Mouse (Mus musculus) spleen, adult 2 months (tissue): ENCODE results near the gene Pax5. TPM values are rescaled to one million over a fixed set of nuclear protein-coding genes. Genes with fewer than 3 reads are reported as not detected.

Source experiments
- DNase-seq, 2 experiments: peaks; one replicate each; pipeline versions ENCODE4 v3.0.0 to v3.0.0-alpha.2; 2012 to 2021; ENCODE audit warnings: low spot score in 2 of 2, low read depth in 1 of 2
- H3K27ac ChIP-seq: fragments of 200-500 bp; 2 replicates; pipeline ENCODE4 v1.5.1; 2012; ENCODE audit warnings: low read length, inconsistent platforms; ENCODE audit not compliant: insufficient read depth
- H3K27me3 ChIP-seq: fragments of 200-500 bp; 2 replicates; pipeline ENCODE4 v1.6.1; 2012; ENCODE audit warnings: mild to moderate bottlenecking, moderate library complexity, low read length, inconsistent platforms; ENCODE audit not compliant: control insufficient read depth, insufficient read depth
- H3K36me3 ChIP-seq: fragments of 200-500 bp; 2 replicates; pipeline ENCODE4 v1.6.1; 2012; ENCODE audit warnings: mild to moderate bottlenecking, low read length, inconsistent platforms; ENCODE audit not compliant: control insufficient read depth, insufficient read depth
- H3K4me1 ChIP-seq: fragments of 200-500 bp; 2 replicates; pipeline ENCODE4 v1.6.1; 2011; ENCODE audit warnings: inconsistent platforms; ENCODE audit not compliant: control insufficient read depth, insufficient read depth, insufficient read length
- H3K4me3 ChIP-seq: fragments of 200-500 bp; 2 replicates; pipeline ENCODE4 v1.5.1; 2011; ENCODE audit warnings: mild to moderate bottlenecking, inconsistent platforms; ENCODE audit not compliant: insufficient read depth, insufficient read length; ENCODE audit errors: extremely low read depth
- CTCF ChIP-seq: fragments of 200-500 bp; IDR thresholded peaks from 2 replicates; pipeline ENCODE4 v1.5.1; 2011; ENCODE audit warnings: mild to moderate bottlenecking, inconsistent platforms; ENCODE audit not compliant: insufficient read depth, insufficient read length, insufficient replicate concordance; ENCODE audit errors: extremely low read depth
- POLR2A ChIP-seq: fragments of 200-500 bp; IDR thresholded peaks from 2 replicates; pipeline ENCODE4 v1.6.1; 2011; ENCODE audit warnings: low read depth, low read length, inconsistent platforms
- WGBS: fragments of 180-500 bp; shearing (Covaris S2); methylation state at CpG from one replicate; pipeline ENCODE4 v1.1.7; 2018; 5-methylcytosine and 5-hydroxymethylcytosine counted together
- polyA plus RNA-seq: library from polyadenylated mRNA; depleted of rRNA; stranded (reverse); fragments of >200 nt; gene quantifications from 2 replicates; pipeline ENCODE4 v1.2.3, GENCODE M21; 2012

The Pax5 gene
- polyA plus RNA-seq, 1 experiment: 131 TPM

DNA sequence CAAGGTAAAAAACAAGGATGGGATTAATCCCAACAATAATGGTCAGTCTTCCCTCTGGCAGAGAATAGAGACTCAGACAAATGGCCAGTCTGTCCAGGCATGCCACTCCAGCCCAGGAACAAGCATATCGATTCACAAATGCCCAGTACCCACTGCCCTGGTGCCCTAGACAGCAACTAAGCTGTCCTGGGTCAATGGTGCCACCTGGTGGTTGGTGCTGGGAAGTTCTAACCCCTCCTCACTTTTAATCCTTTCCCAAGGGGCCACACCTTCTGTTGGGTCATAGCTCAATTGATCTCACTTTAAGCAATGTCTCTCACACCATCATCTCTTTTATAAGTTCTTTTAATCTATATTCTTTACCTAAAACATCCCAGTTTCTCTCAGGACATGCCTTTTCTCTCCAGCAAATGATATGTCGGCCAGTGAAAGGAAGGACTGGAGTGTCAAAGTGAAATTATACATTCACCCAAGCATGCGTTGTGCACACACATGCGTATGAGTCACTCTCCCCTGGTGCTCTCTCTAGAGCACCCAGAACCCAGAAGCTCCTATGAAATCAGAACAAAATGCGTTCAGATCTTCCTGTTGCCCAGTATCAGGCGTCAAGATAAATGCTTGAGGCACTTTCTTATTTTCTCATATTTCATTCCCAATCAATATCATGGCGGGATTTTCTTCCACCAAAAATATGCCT lies 40.7 kb downstream of the Pax5 start:
- DNase-seq: peak in 1 of 2 experiments; percentile 70
- H3K36me3 ChIP-seq: peaks cover 13% of the 10 kb centered on the region
- H3K27ac ChIP-seq: peak overlapping the region; percentile 80
- H3K27me3 ChIP-seq: no peaks in the 10 kb centered on the region
- H3K4me3 ChIP-seq: no peak overlapping the region
- 69% methylated on average over 7 of the region's 7 CpGs for WGBS
- TF ChIP-seq POLR2A: no peak
- TF ChIP-seq CTCF: peak; percentile 52; the same call in 1 of the 2 replicates
- peaks cover 50% of the 10 kb centered on the region for H3K4me1 ChIP-seq

DNA sequence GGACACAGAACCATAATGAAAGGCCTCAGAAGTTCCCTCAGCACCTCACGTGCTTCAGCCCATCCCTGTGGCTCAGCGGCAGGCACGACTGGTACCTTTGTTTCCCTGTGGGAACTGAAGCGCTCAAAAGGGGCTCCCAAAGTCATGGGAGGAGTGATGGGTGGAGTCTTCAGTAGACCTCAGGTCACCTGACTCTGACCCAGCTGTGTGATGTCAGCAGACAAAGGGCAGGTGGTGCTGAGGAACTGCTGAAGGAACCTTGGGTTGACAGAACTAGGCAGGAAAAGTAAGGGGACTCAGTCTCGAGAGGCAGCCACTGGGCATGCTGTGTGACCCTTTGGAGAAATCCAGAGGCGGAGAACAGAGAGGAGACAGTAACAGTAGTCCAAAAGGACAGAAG lies 41.7 kb downstream of the Pax5 start:
- Histone ChIP-seq H3K27ac (peak overlapping the region; percentile 93), H3K4me3 (no peak overlapping the region), H3K36me3 (peaks cover 17% of the 10 kb centered on the region), H3K27me3 (no peaks in the 10 kb centered on the region), H3K4me1 (peaks cover 43% of the 10 kb centered on the region)
- DNase-seq: no peak
- TF ChIP-seq CTCF (no peak), POLR2A (no peak)
- WGBS: 75% methylated on average over 6 of the region's 6 CpGs

DNA sequence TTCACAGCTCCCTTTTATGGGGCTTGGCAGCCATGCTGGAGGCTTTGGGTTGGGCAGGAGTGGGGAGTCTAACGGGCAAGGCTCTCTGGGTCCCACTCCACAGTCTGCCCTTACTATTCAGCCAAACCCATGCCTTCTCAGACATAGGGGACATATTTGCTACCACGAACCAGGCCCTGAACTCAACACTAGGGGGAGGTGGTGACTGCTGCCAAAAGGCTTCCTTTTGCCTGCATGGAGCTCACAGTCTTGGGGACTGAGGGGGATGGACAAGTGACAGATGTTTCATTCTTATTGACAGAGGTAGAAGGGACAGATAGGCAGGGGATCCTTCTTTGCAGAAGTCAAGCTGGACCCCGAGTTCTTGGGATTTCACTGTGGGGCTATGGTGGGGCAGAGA lies 42.1 kb downstream of the Pax5 start:
- no peaks in the 10 kb centered on the region for H3K27me3 ChIP-seq
- peaks cover 41% of the 10 kb centered on the region for H3K4me1 ChIP-seq
- 71% methylated on average over 3 of the region's 3 CpGs for whole genome bisulfite sequencing
- TF ChIP-seq CTCF (no peak), POLR2A (no peak)
- peaks cover 20% of the 10 kb centered on the region for H3K36me3 ChIP-seq
- no peak overlapping the region for H3K4me3 ChIP-seq
- DNase-seq: no peak
- peak overlapping the region; percentile 93 for H3K27ac ChIP-seq

DNA sequence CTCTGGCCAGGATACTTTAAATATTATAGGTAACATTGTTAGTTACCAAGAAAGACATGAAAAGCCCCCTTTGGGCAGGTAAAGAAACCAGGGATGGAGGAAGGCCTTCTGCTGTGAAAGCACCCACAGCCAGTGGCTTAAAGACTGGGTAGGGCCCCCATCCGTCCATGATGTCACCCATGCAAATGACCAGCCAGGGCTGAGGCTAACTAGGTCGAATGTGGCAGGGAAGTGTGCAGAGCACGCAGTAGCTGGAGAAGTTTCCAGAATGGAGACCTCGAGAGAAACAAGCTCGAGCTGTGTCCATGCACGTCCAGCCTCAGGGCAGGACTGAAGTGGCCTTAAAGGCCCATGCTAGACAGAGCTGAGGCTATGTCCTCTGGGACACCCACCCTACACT lies 42.9 kb downstream of the Pax5 start:
- TF ChIP-seq POLR2A (no peak), CTCF (no peak)
- no peaks in the 10 kb centered on the region for H3K27me3 ChIP-seq
- 55% methylated on average over 6 of the region's 6 CpGs for WGBS

DNA sequence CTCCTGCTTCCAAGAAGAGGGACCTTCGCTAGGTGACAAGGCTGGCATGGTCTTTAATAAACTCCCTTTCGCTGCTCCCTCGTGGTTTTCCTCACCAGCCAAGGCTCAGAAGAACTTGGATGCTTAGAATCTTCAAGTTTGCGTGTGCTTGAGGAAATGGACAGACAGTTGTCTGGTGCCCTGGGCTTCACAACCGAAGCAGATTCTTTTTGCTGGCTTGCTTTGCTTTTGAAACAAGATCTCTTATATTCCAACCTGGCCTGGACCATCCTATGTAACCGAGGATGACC lies 45.6 kb downstream of the Pax5 start:
- TF ChIP-seq CTCF (no peak), POLR2A (no peak)
- 47% methylated on average over 6 of the region's 6 CpGs for WGBS
- Histone ChIP-seq H3K27ac (no peak overlapping the region), H3K27me3 (no peaks in the 10 kb centered on the region), H3K4me3 (no peak overlapping the region), H3K4me1 (peaks cover 21% of the 10 kb centered on the region), H3K36me3 (peaks cover 21% of the 10 kb centered on the region)
- no peak for DNase-seq

More for the DNA sequence above, 42.9 kb downstream of the Pax5 start:
- Histone ChIP-seq H3K4me3 (no peak overlapping the region), H3K36me3 (peaks cover 22% of the 10 kb centered on the region), H3K27ac (peak overlapping the region; percentile 93), H3K4me1 (peaks cover 36% of the 10 kb centered on the region)
- DNase-seq: peak; percentile 73

DNA sequence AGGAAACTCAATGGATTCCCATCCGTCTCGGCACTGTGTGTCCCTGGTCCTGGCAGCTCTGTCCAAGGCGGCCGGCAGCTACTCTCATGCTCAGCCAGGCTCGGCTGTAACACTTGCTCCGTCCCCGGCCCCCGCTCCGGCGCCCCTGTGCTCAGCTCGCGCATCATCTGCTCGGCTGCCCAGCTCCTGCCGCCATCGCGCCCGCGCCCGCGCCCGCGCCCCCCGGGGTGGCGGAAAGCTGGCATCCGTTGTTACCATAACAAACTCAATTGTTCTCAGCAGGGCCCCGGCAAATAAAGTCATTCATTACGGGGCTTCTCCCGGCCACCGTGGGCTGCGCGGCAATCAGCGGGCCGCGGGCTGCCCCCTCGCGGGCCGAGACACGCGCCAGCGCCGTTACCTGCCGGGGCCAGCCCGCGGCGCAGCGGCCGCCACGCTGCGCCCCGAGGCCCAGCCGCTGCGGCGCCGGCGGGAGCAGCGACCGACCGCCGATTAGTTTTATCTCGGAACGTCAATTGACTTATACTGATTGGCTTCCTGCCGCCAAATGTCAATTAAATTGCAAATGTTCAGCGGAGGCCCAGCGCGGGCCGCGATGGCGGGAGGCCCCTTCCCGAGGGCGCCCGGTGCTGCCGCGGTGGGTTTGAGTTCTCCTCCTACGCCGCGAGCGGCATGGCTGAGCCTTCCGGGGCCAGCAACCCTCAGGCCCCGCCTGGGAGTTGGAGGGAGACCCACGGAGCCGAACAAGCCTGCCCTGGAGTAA lies 46.1 kb downstream of the Pax5 start:
- H3K27ac ChIP-seq: no peak overlapping the region
- H3K4me3 ChIP-seq: no peak overlapping the region
- 21% methylated on average over 81 of the region's 81 CpGs for WGBS
- peaks cover 21% of the 10 kb centered on the region for H3K4me1 ChIP-seq
- TF ChIP-seq POLR2A (no peak), CTCF (no peak)
- no peak for DNase-seq
- H3K36me3 ChIP-seq: peaks cover 24% of the 10 kb centered on the region
- no peaks in the 10 kb centered on the region for H3K27me3 ChIP-seq

DNA sequence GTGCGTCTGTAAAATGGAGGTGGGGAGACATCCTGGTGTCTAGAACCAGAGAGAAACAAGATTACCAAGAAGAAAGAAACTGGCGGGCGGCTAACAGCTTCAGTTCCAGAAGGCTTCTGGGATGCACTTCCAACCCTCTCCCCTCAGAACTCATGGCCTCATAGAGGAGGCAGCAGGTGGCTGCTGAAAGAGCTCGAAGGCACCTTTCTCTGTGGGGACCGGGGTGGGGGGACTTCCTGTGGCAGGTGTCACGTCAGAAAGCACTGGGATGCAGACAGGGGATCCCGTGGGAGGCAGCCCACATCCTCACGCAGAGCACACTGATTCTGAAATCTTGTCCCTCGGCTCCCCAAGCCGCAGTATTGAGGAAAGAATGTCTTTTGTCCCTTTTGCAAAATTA lies 46.8 kb downstream of the Pax5 start:
- 48% methylated on average over 10 of the region's 10 CpGs for WGBS
- TF ChIP-seq POLR2A (no peak), CTCF (no peak)
- Histone ChIP-seq H3K36me3 (peaks cover 25% of the 10 kb centered on the region), H3K27ac (no peak overlapping the region), H3K4me1 (peaks cover 18% of the 10 kb centered on the region), H3K4me3 (no peak overlapping the region), H3K27me3 (no peaks in the 10 kb centered on the region)
- DNase-seq: no peak
